Mouse (Mus musculus): ENCODE data around the gene Flvcr1. TPM values are rescaled to one million over a fixed set of nuclear protein-coding genes. Genes with fewer than 3 reads are reported as not detected.

Gene Flvcr1
- polyA plus RNA-seq, 1 experiment from 2014 or later, result 12.3 TPM

DNA sequence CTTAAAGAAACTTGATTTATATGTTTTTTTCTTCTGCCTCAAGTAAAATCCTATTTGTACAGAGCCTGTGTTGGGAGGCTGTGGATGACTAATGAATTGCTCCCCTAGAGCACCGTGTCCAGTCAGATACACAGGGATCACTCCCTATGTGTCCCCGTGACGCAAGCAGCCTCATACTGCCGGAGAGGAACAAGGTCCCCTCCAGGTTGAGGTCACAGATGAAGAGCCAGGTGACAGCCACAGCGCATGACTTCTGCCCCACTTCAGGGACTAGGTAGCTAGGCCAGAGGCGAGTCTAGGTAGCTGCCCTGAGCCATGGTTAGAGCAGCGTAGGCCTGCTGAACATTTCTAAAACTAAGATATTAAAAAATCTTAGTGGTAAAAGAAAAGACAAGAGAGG is 57.9 kb downstream of the Flvcr1 start:
- Histone ChIP-seq H3K4me3 (ENCODE audit: low read depth, low read length) (no peak overlapping the region), H3K27ac (ENCODE audit: low read depth, low read length) (no peak overlapping the region), H3K9ac (replicated peaks; ENCODE audit: low read depth, low read length) (no peak overlapping the region), H3K36me3 (ENCODE audit: control insufficient read depth, insufficient read depth, low read length) (peaks cover 41% of the 10 kb centered on the region), H3K27me3 (ENCODE audit: control insufficient read depth, insufficient read depth, low read length) (no peaks in the 10 kb centered on the region), H3K4me1 (ENCODE audit: control insufficient read depth, insufficient read depth, low read length) (0 out of 2 replicates have a peak, but pooled peaks cover 4% of the 10 kb centered on the region), H3K4me2 (ENCODE audit: low read depth, low read length) (no peak overlapping the region), H3K9me3 (ENCODE audit: control insufficient read depth, low read length) (no peaks in the 10 kb centered on the region)
- WGBS, result 92% methylated on average over 7 of the region's 7 CpGs
- no peak for ATAC-seq (ENCODE audit: low read depth)

DNA sequence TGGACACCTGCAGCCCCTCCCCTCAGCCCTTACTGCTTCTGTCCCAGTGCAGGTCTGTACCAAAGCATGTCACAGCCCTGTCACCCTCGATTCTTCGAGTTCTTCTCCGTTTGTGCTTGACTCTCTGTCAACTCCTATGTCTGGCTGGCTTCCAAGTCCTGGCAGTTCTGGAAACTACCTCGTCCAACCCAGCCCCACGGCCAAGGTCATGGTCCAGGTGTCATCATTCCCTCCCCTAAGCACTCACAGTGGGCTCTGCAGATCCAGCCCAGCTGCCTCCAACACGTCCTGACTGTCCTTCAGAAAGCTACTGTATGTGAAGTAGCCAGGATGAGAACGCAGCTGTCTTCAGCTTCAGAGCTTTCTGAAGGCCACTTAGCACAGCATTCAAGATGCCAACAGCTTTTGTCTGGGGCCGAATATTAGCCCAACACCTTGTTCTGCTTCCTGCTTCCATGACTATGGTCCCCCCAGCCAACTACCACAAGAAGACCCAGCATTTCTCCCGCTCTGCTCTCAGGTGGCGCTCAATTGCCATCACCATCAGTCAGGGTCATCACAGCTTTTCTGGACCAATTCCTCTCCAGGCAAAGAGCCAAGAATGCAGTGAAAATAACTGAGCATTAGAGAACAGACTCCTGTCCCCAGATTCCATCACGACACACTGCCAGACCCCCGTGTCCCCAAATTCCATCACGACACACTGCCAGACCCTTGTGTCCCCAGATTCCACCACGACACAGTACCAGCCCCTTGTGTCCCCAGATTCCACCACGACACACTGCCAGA is 60.8 kb downstream of the Flvcr1 start:
- Histone ChIP-seq H3K4me2 (ENCODE audit: low read depth, low read length) (no peak overlapping the region), H3K27ac (ENCODE audit: low read depth, low read length) (no peak overlapping the region), H3K36me3 (ENCODE audit: control insufficient read depth, insufficient read depth, low read length) (peaks cover 34% of the 10 kb centered on the region), H3K27me3 (ENCODE audit: control insufficient read depth, insufficient read depth, low read length) (no peaks in the 10 kb centered on the region), H3K9ac (replicated peaks; ENCODE audit: low read depth, low read length) (no peak overlapping the region), H3K4me1 (ENCODE audit: control insufficient read depth, insufficient read depth, low read length) (no peaks in the 10 kb centered on the region), H3K9me3 (ENCODE audit: control insufficient read depth, low read length) (no peaks in the 10 kb centered on the region), H3K4me3 (ENCODE audit: low read depth, low read length) (no peak overlapping the region)
- WGBS, result 90% methylated on average over 15 of the region's 15 CpGs
- ATAC-seq (ENCODE audit: low read depth), result no peak

DNA sequence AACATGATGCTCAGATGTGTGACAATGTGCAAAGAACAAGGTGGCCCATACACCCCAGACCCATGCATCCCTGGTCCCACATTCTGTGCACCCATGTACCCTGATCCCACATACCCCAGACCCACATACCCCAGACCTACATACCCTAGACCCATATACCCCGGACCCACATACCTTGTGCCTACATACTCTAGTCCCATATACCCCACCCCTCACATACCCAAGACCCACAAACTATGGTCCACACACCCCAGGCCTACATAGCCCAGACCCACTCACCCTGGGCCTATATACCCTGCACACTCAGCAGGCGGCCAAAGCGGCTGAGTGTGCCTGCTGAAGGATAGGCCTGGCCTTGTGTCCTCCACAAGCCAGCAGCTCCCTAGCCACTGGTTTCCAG is 63.2 kb downstream of the Flvcr1 start:
- Histone ChIP-seq H3K9ac (replicated peaks; ENCODE audit: low read depth, low read length) (no peak overlapping the region), H3K36me3 (ENCODE audit: control insufficient read depth, insufficient read depth, low read length) (peaks cover 41% of the 10 kb centered on the region), H3K4me2 (ENCODE audit: low read depth, low read length) (no peak overlapping the region), H3K9me3 (ENCODE audit: control insufficient read depth, low read length) (no peaks in the 10 kb centered on the region), H3K4me1 (ENCODE audit: control insufficient read depth, insufficient read depth, low read length) (no peaks in the 10 kb centered on the region), H3K4me3 (ENCODE audit: low read depth, low read length) (no peak overlapping the region), H3K27me3 (ENCODE audit: control insufficient read depth, insufficient read depth, low read length) (no peaks in the 10 kb centered on the region), H3K27ac (ENCODE audit: low read depth, low read length) (no peak overlapping the region)
- 95% methylated on average over 3 of the region's 3 CpGs for WGBS
- ATAC-seq (ENCODE audit: low read depth), result no peak

DNA sequence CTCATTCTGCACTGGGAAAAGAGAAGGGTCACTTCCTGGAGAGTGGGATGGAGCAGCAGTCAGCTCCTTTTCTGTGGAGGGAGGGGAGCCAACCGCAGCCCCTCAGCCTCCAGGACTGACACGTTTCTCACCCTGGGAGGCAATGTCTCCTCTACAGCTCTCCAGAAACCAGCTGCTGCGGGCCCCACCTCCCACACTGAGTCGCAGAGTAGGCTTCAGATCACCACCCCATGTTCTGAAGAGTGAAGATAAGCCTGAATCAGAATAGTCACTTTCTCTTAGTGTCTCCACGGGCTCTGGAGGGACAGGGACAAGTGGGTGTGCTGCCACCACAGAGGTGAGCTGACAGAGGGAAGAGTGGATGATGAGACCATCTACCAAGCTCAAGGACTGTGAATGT is 67.1 kb downstream of the Flvcr1 start:
- H3K9ac ChIP-seq (replicated peaks; ENCODE audit: low read depth, low read length), result no peak overlapping the region
- H3K4me1 ChIP-seq (ENCODE audit: control insufficient read depth, insufficient read depth, low read length), result no peaks in the 10 kb centered on the region
- 89% methylated on average over 5 of the region's 5 CpGs for WGBS
- H3K27ac ChIP-seq (ENCODE audit: low read depth, low read length), result no peak overlapping the region
- no peaks in the 10 kb centered on the region for H3K27me3 ChIP-seq (ENCODE audit: control insufficient read depth, insufficient read depth, low read length)
- H3K36me3 ChIP-seq (ENCODE audit: control insufficient read depth, insufficient read depth, low read length), result peaks cover 46% of the 10 kb centered on the region
- ATAC-seq (ENCODE audit: low read depth), result no peak
- H3K4me3 ChIP-seq (ENCODE audit: low read depth, low read length), result no peak overlapping the region
- H3K4me2 ChIP-seq (ENCODE audit: low read depth, low read length), result no peak overlapping the region
- no peaks in the 10 kb centered on the region for H3K9me3 ChIP-seq (ENCODE audit: control insufficient read depth, low read length)

Other genes starting within 250 kb of the Flvcr1 start
- 27.6 and 36.9 TPM in 2 replicates for gene Rps6kc1, start 114.4 kb downstream of the Flvcr1 start, polyA plus RNA-seq (2014; fragmentation: Nextera tagmentation; extraction: Ambion mirVana)
- 47.9 and 53.3 TPM in 2 replicates for gene Angel2, start 101.0 kb downstream of the Flvcr1 start, polyA plus RNA-seq (2014; fragmentation: Nextera tagmentation; extraction: Ambion mirVana)
- gene Vash2, start 46.9 kb downstream of the Flvcr1 start, polyA plus RNA-seq (2014; fragmentation: Nextera tagmentation; extraction: Ambion mirVana), result 118 and 125 TPM in 2 replicates
- not detected in 2 replicates for gene Spata45, start 10.5 kb upstream of the Flvcr1 start, polyA plus RNA-seq (2014; fragmentation: Nextera tagmentation; extraction: Ambion mirVana)
- gene Tatdn3, start 36.8 kb upstream of the Flvcr1 start, polyA plus RNA-seq (2014; fragmentation: Nextera tagmentation; extraction: Ambion mirVana), result 18.3 and 19.9 TPM in 2 replicates
- gene Nsl1, start 36.9 kb upstream of the Flvcr1 start, polyA plus RNA-seq (2014; fragmentation: Nextera tagmentation; extraction: Ambion mirVana), result 2.8 and 3.7 TPM in 2 replicates
- 2.1 and 2.2 TPM in 2 replicates for gene Batf3, start 71.7 kb upstream of the Flvcr1 start, polyA plus RNA-seq (2014; fragmentation: Nextera tagmentation; extraction: Ambion mirVana)
- not detected in 2 replicates for gene Fam71a, start 138.7 kb upstream of the Flvcr1 start, polyA plus RNA-seq (2014; fragmentation: Nextera tagmentation; extraction: Ambion mirVana)
- 0.66 and 1.7 TPM in 2 replicates for gene Atf3, start 191.9 kb upstream of the Flvcr1 start, polyA plus RNA-seq (2014; fragmentation: Nextera tagmentation; extraction: Ambion mirVana)